Mouse (Mus musculus) 3134 (cell line): ENCODE results near the gene 4930415L06Rik.

Source experiments
- DNase-seq: peaks from one replicate; pipeline ENCODE4 v3.0.0-alpha.2; 2011; ENCODE audit warnings: low spot score; ENCODE audit not compliant: insufficient read length; ENCODE audit errors: extremely low read depth

Gene 4930415L06Rik

DNA sequence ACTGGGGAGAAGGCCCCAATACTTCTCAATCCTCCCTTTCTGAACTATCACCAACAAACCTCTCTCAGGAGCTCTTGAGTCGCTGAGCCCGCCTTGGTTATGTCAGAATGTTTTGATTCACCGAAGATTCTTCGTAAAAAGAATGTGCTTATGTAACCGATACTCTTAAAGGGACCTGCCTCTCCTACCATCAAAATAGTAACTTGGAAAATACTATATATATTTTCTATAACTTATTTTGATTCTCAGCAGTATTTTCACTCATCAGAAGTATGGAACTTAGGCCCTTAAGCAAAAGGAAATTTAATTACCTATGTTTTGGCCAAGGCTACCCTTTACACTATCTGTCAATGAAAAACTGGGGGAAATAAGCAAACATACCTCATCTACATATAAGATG is at the start of gene 4930415L06Rik:
Gene 4930415L06Rik, minus strand, starts transcription at position 101 of the 400 bp plus-strand sequence.
- DNase-seq: no peak

DNA sequence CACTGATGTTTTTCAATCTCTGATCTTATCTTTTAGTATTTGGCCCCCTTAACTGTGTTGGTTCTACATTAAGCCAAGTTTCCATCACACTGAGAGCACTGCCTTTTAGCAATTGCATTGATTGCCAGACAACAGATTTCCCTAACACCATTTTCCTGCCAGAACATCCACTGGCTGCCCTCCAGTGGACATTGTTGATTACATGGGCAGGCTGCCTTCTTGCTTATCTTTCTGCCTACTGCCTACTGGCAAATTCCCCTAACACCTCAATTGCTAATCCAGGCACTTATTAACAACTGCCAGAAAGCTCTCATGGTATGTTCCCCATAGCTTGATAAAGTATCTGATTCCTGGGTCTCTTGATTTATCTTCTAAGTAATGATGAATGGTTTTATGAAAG is 46.0 kb upstream of the 4930415L06Rik start:
- no peak for DNase-seq

DNA sequence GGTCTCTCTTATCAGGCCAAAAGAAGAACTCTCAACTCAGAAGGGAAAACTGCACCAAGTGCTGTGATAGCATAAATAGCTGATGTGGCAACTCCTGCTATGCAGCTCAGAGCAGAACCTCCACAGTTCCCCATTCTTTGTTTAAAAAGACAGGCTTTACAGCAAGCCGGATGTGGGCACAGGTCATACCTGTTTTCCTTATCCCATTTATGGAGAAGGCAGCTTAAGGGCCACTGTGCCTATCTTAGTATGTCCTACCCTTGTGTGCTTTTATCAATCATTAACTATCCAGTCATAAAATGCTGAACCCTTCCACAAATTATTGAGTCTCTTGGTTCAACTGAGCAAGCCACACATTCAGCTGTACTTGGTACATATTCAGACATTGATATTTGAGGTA is 27.8 kb downstream of the 4930415L06Rik start:
- DNase-seq: no peak
